Mouse (Mus musculus) ES-E14 (cell line): Measurements from ENCODE around the gene Actn1.

Experiments
- MAFK ChIP-seq: IDR thresholded peaks from 2 replicates; pipeline ENCODE4 v1.6.1; 2014; ENCODE audit warnings: mild to moderate bottlenecking, low read depth, low read length, inconsistent platforms; ENCODE audit not compliant: insufficient read depth
- ZNF384 ChIP-seq: IDR thresholded peaks from 2 replicates; pipeline ENCODE4 v1.6.1; 2012; ENCODE audit warnings: low read depth, low read length, inconsistent platforms

- TF ChIP-seq ZNF384 (no peak), MAFK (no peak)
These were observed 78.3 kb downstream of the Actn1 start for GRCm38 (mm10) chr12:80181831-80182230.
